ENCODE assay signal across 10 mouse cellular contexts in the genomic region with DNA sequence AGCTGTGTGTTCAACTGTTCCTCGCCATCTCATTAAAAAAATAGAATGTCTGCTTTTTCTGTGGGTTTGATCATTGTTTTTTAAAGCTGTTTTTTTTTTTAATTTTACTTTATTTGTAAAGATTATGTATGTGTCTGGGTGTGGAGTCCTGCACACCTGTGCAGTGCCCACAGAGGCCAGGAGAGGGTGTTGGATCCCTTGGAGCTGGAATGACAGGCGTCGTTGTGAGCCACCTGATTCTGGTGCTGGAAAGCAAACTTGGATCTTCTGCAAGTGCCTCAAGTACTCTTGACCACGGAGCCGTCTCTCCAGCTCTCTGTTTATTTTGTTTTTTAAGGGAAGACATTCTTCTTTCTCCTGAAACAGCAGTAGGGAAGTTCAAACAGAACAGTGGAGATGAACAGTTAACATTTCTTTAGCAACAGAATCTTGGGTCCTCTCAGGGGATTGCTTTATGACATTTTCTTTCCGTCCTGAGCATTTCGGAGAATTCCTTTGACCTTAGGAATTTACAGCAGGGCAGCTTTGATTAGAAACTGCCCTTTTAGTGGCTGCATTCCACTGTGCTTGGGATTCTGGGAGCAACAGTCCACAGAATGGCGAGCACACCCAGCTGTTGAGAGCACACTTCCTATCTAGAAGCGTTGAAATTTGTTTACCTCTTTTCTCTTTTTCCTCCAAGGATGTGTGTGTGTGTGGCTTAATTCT. TPM values are rescaled to one million over a fixed set of nuclear protein-coding genes. Genes with fewer than 3 reads are reported as not detected.
DNase-seq lines count a peak whose midpoint lies in the region; ATAC-seq lines count a peak whose summit lies in the region.
"Had no signal": no experiment of that assay in that cellular context is flagged by ENCODE, and none has a peak within 500 bp of the region (broad histone marks: within the 10 kb centered on the region; RNA-seq: fewer than 3 reads in every experiment).

No protein-coding gene starts in this region.

- peak overlapping the region; percentile 29; the same call in 1 of the 2 replicates for H3K27ac ChIP-seq in hindbrain, embryonic 10.5 days
- no peak overlapping the region for H3K27ac ChIP-seq in hindbrain, embryonic 11.5 days (ENCODE audit: low read depth, low read length)
- peak overlapping the region; percentile 10; the same call in 1 of the 2 replicates for H3K27ac ChIP-seq in intestine, embryonic 15.5 days
- H3K27ac ChIP-seq: hindbrain, embryonic 15.5 days; liver, embryonic 15.5 days had no signal

- no peaks in the 10 kb centered on the region for H3K9me3 ChIP-seq in hindbrain, embryonic 10.5 days
- no peaks in the 10 kb centered on the region for H3K9me3 ChIP-seq in hindbrain, embryonic 11.5 days (ENCODE audit: control insufficient read depth, low read length)
- no peaks in the 10 kb centered on the region for H3K9me3 ChIP-seq in intestine, embryonic 15.5 days
- H3K9me3 ChIP-seq: hindbrain, embryonic 15.5 days; liver, embryonic 15.5 days had no signal

- no peak for DNase-seq in hindbrain, embryonic 10.5 days (ENCODE audit: low spot score)
- DNase-seq in hindbrain, embryonic 11.5 days (ENCODE audit: low spot score), result no peak
- peak; percentile 67 for DNase-seq in ZHBTc4 (ENCODE audit: low read depth, low spot score)
- DNase-seq in lung, postnatal 36 days, result peak; percentile 60
- DNase-seq in thymus, adult 18-20 months, result no peak
- DNase-seq in adrenal gland, postnatal 10 days, result no peak
- no peak for DNase-seq in right cerebral cortex, adult 2 months (ENCODE audit: low spot score in 2 of 2)

- 51% methylated on average over 9 of the region's 9 CpGs for WGBS in hindbrain, embryonic 10.5 days
- WGBS in hindbrain, embryonic 11.5 days, result 53% methylated on average over 9 of the region's 9 CpGs
- 14% methylated on average over 9 of the region's 9 CpGs for WGBS in intestine, embryonic 15.5 days

- no peak overlapping the region for H3K4me3 ChIP-seq in hindbrain, embryonic 10.5 days
- H3K4me3 ChIP-seq in hindbrain, embryonic 11.5 days (ENCODE audit: low read depth, low read length), result no peak overlapping the region
- no peak overlapping the region for H3K4me3 ChIP-seq in intestine, embryonic 15.5 days (replicated peaks)
- H3K4me3 ChIP-seq: hindbrain, embryonic 15.5 days; liver, embryonic 15.5 days had no signal

- H3K27me3 ChIP-seq in hindbrain, embryonic 10.5 days (ENCODE audit: insufficient read depth, poor library complexity, severe bottlenecking), result peaks cover 3% of the 10 kb centered on the region; the same call in 1 of the 2 replicates
- no peaks in the 10 kb centered on the region for H3K27me3 ChIP-seq in hindbrain, embryonic 11.5 days (ENCODE audit: control insufficient read depth, insufficient read depth, low read length)
- no peaks in the 10 kb centered on the region for H3K27me3 ChIP-seq in intestine, embryonic 15.5 days (replicated peaks)
- H3K27me3 ChIP-seq: hindbrain, embryonic 15.5 days; liver, embryonic 15.5 days had no signal

- no peak overlapping the region for H3K4me2 ChIP-seq in hindbrain, embryonic 11.5 days (replicated peaks; ENCODE audit: low read depth, low read length)
- peak overlapping the region; percentile 17 for H3K4me2 ChIP-seq in intestine, embryonic 15.5 days (replicated peaks)
- H3K4me2 ChIP-seq: hindbrain, embryonic 15.5 days; liver, embryonic 15.5 days had no signal

- no peak for ATAC-seq in hindbrain, embryonic 11.5 days (ENCODE audit: low FRiP score)
- ATAC-seq in intestine, embryonic 15.5 days, result peak; percentile 76

- no peak overlapping the region for H3K9ac ChIP-seq in hindbrain, embryonic 11.5 days (ENCODE audit: low read depth, low read length)
- no peak overlapping the region for H3K9ac ChIP-seq in intestine, embryonic 15.5 days
- H3K9ac ChIP-seq: hindbrain, embryonic 15.5 days; liver, embryonic 15.5 days had no signal

- peaks cover 8% of the 10 kb centered on the region; the same call in 1 of the 2 replicates for H3K4me1 ChIP-seq in hindbrain, embryonic 10.5 days (replicated peaks)
- no peaks in the 10 kb centered on the region for H3K4me1 ChIP-seq in hindbrain, embryonic 11.5 days (replicated peaks; ENCODE audit: control insufficient read depth, insufficient read depth, low read length)
- H3K4me1 ChIP-seq in intestine, embryonic 15.5 days (replicated peaks), result 0 out of 2 replicates have a peak, but pooled peaks cover 5% of the 10 kb centered on the region
- H3K4me1 ChIP-seq: hindbrain, embryonic 15.5 days; liver, embryonic 15.5 days had no signal

- no peaks in the 10 kb centered on the region for H3K36me3 ChIP-seq in hindbrain, embryonic 10.5 days
- H3K36me3 ChIP-seq in hindbrain, embryonic 11.5 days (ENCODE audit: control insufficient read depth, insufficient read depth, low read length), result no peaks in the 10 kb centered on the region
- no peaks in the 10 kb centered on the region for H3K36me3 ChIP-seq in intestine, embryonic 15.5 days
- H3K36me3 ChIP-seq: hindbrain, embryonic 15.5 days; liver, embryonic 15.5 days had no signal

RNA-seq across cellular contexts. Expression of gene Pmp22, which starts 39.9 kb away (rescaled TPM):
- 28.6 and 43.7 TPM in 2 replicates for polyA plus RNA-seq in hindbrain, embryonic 10.5 days (2016; fragmentation: Nextera tagmentation; extraction: Ambion mirVana)
- 58.0 and 64.2 TPM in 2 replicates for polyA plus RNA-seq in hindbrain, embryonic 11.5 days (2014; fragmentation: Nextera tagmentation; extraction: Ambion mirVana)
- 111 and 115 TPM in 2 replicates for polyA plus RNA-seq in intestine, embryonic 15.5 days (2015; fragmentation: Nextera tagmentation; extraction: Ambion mirVana)
- 100 to 1,000 TPM; 119 to 122 TPM for total RNA-seq in adrenal gland, postnatal 10 days (2021)

Comparison
In these comparisons a context has a peak if more than half of its experiments do, and no peak if none do; other contexts are left out.
1. DNase-seq: peak in ZHBTc4 (single experiment) and lung, postnatal 36 days (single experiment); none in hindbrain, embryonic 10.5 days (single experiment), hindbrain, embryonic 11.5 days (single experiment), thymus, adult 18-20 months (0 of 2), adrenal gland, postnatal 10 days (single experiment) and right cerebral cortex, adult 2 months (0 of 2).